Mouse (Mus musculus) macrophage (primary cell): Measurements from ENCODE around the gene Rps6ka1. TPM values are rescaled to one million over a fixed set of nuclear protein-coding genes. Genes with fewer than 3 reads are reported as not detected.
A peak's percentile ranks its signal among the peaks of the same experiment; 100 is the strongest.

Experiments
- H3K27ac ChIP-seq: fragments of 350-480 bp; formaldehyde crosslinking; 2 replicates; pipeline ENCODE4 v1.9.0; 2021
- H3K36me3 ChIP-seq: fragments of 350-480 bp; formaldehyde crosslinking; 2 replicates; pipeline ENCODE4 v1.9.0; 2021; ENCODE audit errors: inconsistent target
- H3K4me3 ChIP-seq: fragments of 350-480 bp; formaldehyde crosslinking; 2 replicates; pipeline ENCODE4 v1.9.0; 2021; ENCODE audit errors: inconsistent target
- H3K79me2 ChIP-seq: fragments of 350-480 bp; formaldehyde crosslinking; 2 replicates; pipeline ENCODE4 v1.9.0; 2021; ENCODE audit errors: inconsistent target
- WGBS: methylation state at CpG from one replicate; pipeline ENCODE4 v1.1.7; 2026; ENCODE audit warnings: inconsistent platforms; ENCODE audit not compliant: missing documents; 5-methylcytosine and 5-hydroxymethylcytosine counted together
- polyA plus RNA-seq: library from polyadenylated mRNA; stranded (reverse); fragments of 250-400 nt; gene quantifications from 3 replicates; pipeline ENCODE4 v1.2.4, GENCODE M21; 2018; ENCODE audit warnings: inconsistent platforms

The Rps6ka1 gene
- polyA plus RNA-seq, 1 experiment from 2014 or later = 43.0 TPM

GRCm38 (mm10) chr4:133905167-133905566 is 17.6 kb upstream of the Rps6ka1 start:
- H3K79me2 ChIP-seq = no peaks in the 10 kb centered on the region
- H3K27ac ChIP-seq = peak overlapping the region; percentile 95
- no peaks in the 10 kb centered on the region for H3K36me3 ChIP-seq
- H3K4me3 ChIP-seq = no peak overlapping the region
- 9% methylated on average over 3 of the region's 7 CpGs for WGBS

GRCm38 (mm10) chr4:133904326-133904725 is 16.7 kb upstream of the Rps6ka1 start:
- no peaks in the 10 kb centered on the region for H3K79me2 ChIP-seq
- 95% methylated on average over 8 of the region's 8 CpGs for WGBS
- H3K36me3 ChIP-seq = no peaks in the 10 kb centered on the region
- no peak overlapping the region for H3K4me3 ChIP-seq
- 0 out of 2 replicates have a peak overlapping the region, but pooled peaks have one; percentile 95 for H3K27ac ChIP-seq

- H3K4me3 ChIP-seq = no peak overlapping the region
- 52% methylated on average over 7 of the region's 7 CpGs for WGBS
- no peaks in the 10 kb centered on the region for H3K79me2 ChIP-seq
- H3K36me3 ChIP-seq = no peaks in the 10 kb centered on the region
- H3K27ac ChIP-seq = no peak overlapping the region
Measured at GRCm38 (mm10) chr4:133903372-133903771, 15.8 kb upstream of the Rps6ka1 start.

GRCm38 (mm10) chr4:133902510-133902909 is 14.9 kb upstream of the Rps6ka1 start:
- H3K27ac ChIP-seq = no peak overlapping the region
- H3K36me3 ChIP-seq = no peaks in the 10 kb centered on the region
- H3K4me3 ChIP-seq = no peak overlapping the region
- 83% methylated on average over 1 of the region's 2 CpGs for WGBS
- H3K79me2 ChIP-seq = no peaks in the 10 kb centered on the region

- H3K36me3 ChIP-seq = no peaks in the 10 kb centered on the region
- 99% methylated on average over 6 of the region's 6 CpGs for WGBS
- H3K27ac ChIP-seq = no peak overlapping the region
- no peak overlapping the region for H3K4me3 ChIP-seq
- H3K79me2 ChIP-seq = no peaks in the 10 kb centered on the region
Measured at GRCm38 (mm10) chr4:133900887-133901286, 13.3 kb upstream of the Rps6ka1 start.

- no peaks in the 10 kb centered on the region for H3K79me2 ChIP-seq
- H3K36me3 ChIP-seq = no peaks in the 10 kb centered on the region
- H3K4me3 ChIP-seq = no peak overlapping the region
- H3K27ac ChIP-seq = no peak overlapping the region
- 97% methylated on average over 6 of the region's 6 CpGs for WGBS
Measured at GRCm38 (mm10) chr4:133900352-133900751, 12.8 kb upstream of the Rps6ka1 start.

- Histone ChIP-seq H3K79me2 (no peaks in the 10 kb centered on the region), H3K36me3 (no peaks in the 10 kb centered on the region), H3K4me3 (no peak overlapping the region), H3K27ac (no peak overlapping the region)
- WGBS = 61% methylated on average over 9 of the region's 9 CpGs
Measured at GRCm38 (mm10) chr4:133899241-133899800, 11.7 kb upstream of the Rps6ka1 start.

- H3K4me3 ChIP-seq = no peak overlapping the region
- WGBS = 89% methylated on average over 6 of the region's 6 CpGs
Measured at GRCm38 (mm10) chr4:133898151-133898550, 10.6 kb upstream of the Rps6ka1 start.

GRCm38 (mm10) chr4:133897431-133897891 is 9.9 kb upstream of the Rps6ka1 start:
- 88% methylated on average over 11 of the region's 11 CpGs for WGBS
- H3K27ac ChIP-seq = no peak overlapping the region
- no peaks in the 10 kb centered on the region for H3K79me2 ChIP-seq
- H3K36me3 ChIP-seq = no peaks in the 10 kb centered on the region
- H3K4me3 ChIP-seq = no peak overlapping the region

More at GRCm38 (mm10) chr4:133898151-133898550, 10.6 kb upstream of the Rps6ka1 start:
- Histone ChIP-seq H3K27ac (no peak overlapping the region), H3K79me2 (no peaks in the 10 kb centered on the region), H3K36me3 (no peaks in the 10 kb centered on the region)

- Histone ChIP-seq H3K36me3 (no peaks in the 10 kb centered on the region), H3K27ac (no peak overlapping the region), H3K4me3 (no peak overlapping the region), H3K79me2 (no peaks in the 10 kb centered on the region)
- WGBS = 71% methylated on average over 1 of the region's 1 CpGs
Measured at GRCm38 (mm10) chr4:133896984-133897383, 9.4 kb upstream of the Rps6ka1 start.

- no peak overlapping the region for H3K27ac ChIP-seq
- no peaks in the 10 kb centered on the region for H3K79me2 ChIP-seq
- WGBS = 97% methylated on average over 3 of the region's 3 CpGs
- no peaks in the 10 kb centered on the region for H3K36me3 ChIP-seq
- no peak overlapping the region for H3K4me3 ChIP-seq
Measured at GRCm38 (mm10) chr4:133896002-133896401, 8.4 kb upstream of the Rps6ka1 start.

GRCm38 (mm10) chr4:133887249-133887648 is 348 bp downstream of the Rps6ka1 start:
- no peak overlapping the region; the same call in 1 of the 2 replicates for H3K4me3 ChIP-seq
- H3K27ac ChIP-seq = no peak overlapping the region
- H3K79me2 ChIP-seq = no peaks in the 10 kb centered on the region
- no peaks in the 10 kb centered on the region for H3K36me3 ChIP-seq
- WGBS = under 1% methylated on average over 29 of the region's 32 CpGs

- Histone ChIP-seq H3K36me3 (no peaks in the 10 kb centered on the region), H3K4me3 (no peak overlapping the region), H3K79me2 (no peaks in the 10 kb centered on the region), H3K27ac (no peak overlapping the region)
- 60% methylated on average over 10 of the region's 10 CpGs for whole genome bisulfite sequencing
Measured at GRCm38 (mm10) chr4:133885991-133886501, 1.6 kb downstream of the Rps6ka1 start.

- no peak overlapping the region for H3K4me3 ChIP-seq
- H3K36me3 ChIP-seq = no peaks in the 10 kb centered on the region
- H3K27ac ChIP-seq = no peak overlapping the region
- no peaks in the 10 kb centered on the region for H3K79me2 ChIP-seq
- WGBS = 95% methylated on average over 4 of the region's 4 CpGs
Measured at GRCm38 (mm10) chr4:133885331-133885730, 2.3 kb downstream of the Rps6ka1 start.

GRCm38 (mm10) chr4:133884888-133885287 is 2.7 kb downstream of the Rps6ka1 start:
- H3K27ac ChIP-seq = no peak overlapping the region
- H3K4me3 ChIP-seq = no peak overlapping the region
- whole genome bisulfite sequencing = 81% methylated on average over 3 of the region's 3 CpGs
- no peaks in the 10 kb centered on the region for H3K36me3 ChIP-seq
- no peaks in the 10 kb centered on the region for H3K79me2 ChIP-seq
